Mouse (Mus musculus) left cerebral cortex, postnatal 36 days (tissue): ENCODE results near the gene Cbln4. TPM values are rescaled to one million over a fixed set of nuclear protein-coding genes. Genes with fewer than 3 reads are reported as not detected.

Experiments used
- DNase-seq, 2 experiments: peaks; one replicate each; pipeline ENCODE4 v3.0.0; 2021 to 2022; ENCODE audit warnings: low spot score in 2 of 2, mixed read lengths in 1 of 2
- intact Hi-C: fragments of 180-260 bp; cut with DNase I; formaldehyde crosslinking; loops from one replicate; pipeline ENCODE4 v1.15.1; 2025
- total RNA-seq, 2 experiments: library from RNA; stranded (reverse); gene quantifications; 2 replicates each; pipeline ENCODE4 v1.2.3; 2021

The Cbln4 gene
- total RNA-seq, 2 experiments from 2014 or later, result 20.0 to 22.1 TPM

GRCm38 (mm10) chr2:171986686-171987085, 56.6 kb downstream of the Cbln4 start:
- no peak for DNase-seq
- intact Hi-C loops, result no loop called here

Other genes starting within 250 kb of the Cbln4 start
- under 1 TPM in 1 of 2 experiments, not detected in 1; 0.14 TPM for gene Mc3r, start 205.0 kb upstream of the Cbln4 start, total RNA-seq